Mouse (Mus musculus): ENCODE results near the gene Tmem240.
"Not testable (repeated sequence)": the region's sequence is repeated elsewhere in the genome, so short reads cannot be mapped to it uniquely, and the experiment has no call there.

Gene Tmem240

DNA sequence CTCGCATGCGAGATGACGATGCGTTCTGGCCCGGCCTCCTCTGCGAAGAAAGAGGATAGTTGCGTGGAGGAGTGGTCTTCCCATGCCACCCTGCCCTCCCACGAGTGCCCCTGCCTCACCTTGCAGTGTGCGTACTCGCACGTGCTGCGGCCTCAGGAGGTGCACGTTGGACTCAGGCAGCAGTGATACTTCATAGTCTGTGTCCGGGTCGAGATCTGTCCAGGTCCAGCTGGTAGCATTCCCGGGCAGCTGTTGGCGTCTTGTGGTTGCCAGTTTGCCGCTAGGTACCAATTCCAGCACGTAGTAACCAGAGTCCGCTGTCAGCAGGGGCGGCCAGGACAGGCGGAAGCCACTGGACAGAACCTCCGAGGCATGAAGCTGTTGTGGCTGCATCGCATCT, 36.0 kb downstream of the Tmem240 start:
- peak; percentile 11 for DNase-seq (ENCODE audit: inconsistent ontology term)

DNA sequence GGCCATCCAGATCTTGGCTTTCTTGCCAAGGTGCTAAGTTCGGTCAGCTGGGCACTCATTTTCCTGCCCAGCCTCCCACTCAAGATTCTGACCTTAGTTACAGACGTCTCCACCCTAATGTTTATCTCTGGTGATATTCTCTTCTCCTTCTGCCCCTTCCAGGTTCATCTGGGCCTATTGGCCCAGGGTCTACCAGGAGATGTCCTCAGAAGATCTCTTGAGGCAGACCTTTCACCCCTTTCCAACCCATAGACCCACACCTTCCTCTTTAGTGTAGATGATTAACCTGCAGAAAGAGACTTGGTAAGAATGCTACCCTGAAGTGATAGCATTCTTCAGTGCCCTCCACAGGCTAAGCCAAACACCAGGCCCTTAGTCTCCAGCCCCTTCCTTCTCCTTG, 37.1 kb downstream of the Tmem240 start:
- DNase-seq (ENCODE audit: inconsistent ontology term): no peak

DNA sequence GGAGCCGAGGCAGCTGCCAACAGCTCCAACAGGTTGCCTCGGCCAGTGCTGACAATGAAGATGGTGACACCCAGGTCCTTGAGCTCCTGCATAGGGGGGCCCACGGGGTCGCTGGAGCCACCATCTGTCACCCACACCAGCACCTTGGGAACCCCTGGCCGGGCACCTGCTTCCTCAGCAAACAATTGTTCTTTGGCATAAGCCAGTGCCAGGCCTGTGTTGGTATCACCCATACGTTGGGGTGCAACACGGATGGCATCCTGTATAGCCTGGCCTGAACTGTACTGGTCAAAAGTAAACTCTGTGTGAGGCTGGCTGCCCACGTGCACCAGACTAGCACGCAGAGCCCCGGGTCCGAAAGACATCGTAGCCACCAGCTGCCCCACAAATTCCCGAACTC, 38.2 kb downstream of the Tmem240 start:
- no peak for DNase-seq (ENCODE audit: inconsistent ontology term)

DNA sequence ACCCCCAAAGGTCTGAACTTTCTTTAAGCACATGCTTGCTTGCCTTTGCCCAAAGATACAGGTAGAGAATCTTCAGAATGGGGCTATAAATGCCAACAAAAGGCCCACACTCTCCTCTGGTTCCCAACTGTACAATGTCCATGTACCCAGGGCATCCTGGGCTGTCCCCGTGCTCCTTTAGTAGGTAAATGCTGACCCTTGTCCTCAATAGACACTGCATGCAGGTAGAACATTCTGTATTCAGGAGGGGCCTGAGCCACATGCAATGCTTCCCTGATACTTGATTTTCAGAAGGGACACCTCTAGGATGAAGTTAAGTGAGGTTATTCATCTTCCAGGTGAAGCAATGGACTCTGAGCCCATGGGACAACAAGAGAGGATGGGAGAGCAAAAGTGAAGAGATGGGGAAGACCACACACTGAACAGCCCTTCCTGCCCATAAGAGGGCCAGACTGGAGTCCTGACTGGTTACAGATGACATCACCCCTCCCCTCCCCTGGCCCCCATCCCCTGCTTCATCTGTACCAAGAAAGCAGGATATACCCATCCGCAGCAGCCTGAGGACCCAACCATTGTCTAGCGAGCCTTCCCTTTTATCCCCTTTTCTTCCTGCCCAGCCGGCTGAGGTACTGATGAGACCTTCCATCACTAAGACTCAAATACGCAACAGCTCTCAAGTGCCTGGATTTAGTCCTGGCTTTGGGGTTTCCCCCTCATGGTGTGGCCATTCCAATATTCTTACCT, 38.9 kb downstream of the Tmem240 start:
- DNase-seq (ENCODE audit: inconsistent ontology term): no peak

DNA sequence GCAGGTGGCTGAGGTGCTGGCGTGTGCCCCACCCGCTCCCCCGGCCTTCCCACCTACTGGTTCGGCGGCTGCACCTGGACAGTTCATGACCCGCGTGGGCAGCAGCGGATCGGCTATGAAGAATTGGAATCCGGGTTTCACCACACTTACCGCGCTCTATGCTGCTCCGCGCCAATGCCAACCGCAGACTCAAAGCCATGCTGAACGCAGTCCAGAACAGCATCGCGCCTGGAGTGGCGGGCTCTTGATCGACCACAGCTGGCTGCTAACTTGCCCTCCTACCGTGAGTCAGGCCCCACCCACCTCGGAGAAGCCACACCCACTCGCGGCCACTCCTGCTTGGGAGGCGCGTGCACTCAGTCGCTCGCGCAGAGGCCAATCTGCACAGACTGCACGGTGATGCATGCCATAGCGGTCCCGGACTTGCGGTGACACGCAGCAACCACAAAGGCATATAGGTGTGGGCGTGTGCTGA, 39.7 kb downstream of the Tmem240 start, which contains the start of gene Vwa1:
Vwa1 (minus strand) TSS at position 419 of the 475 bp plus-strand sequence.
- peak; percentile 93 for DNase-seq (ENCODE audit: inconsistent ontology term)

- peak; percentile 42 for DNase-seq (ENCODE audit: inconsistent ontology term)
Observed at GRCm38 (mm10) chr4:155774971-155775740, 40.6 kb downstream of the Tmem240 start.

- DNase-seq (ENCODE audit: inconsistent ontology term): peak; percentile 92
Observed at GRCm38 (mm10) chr4:155775855-155776254, 41.3 kb downstream of the Tmem240 start.

DNA sequence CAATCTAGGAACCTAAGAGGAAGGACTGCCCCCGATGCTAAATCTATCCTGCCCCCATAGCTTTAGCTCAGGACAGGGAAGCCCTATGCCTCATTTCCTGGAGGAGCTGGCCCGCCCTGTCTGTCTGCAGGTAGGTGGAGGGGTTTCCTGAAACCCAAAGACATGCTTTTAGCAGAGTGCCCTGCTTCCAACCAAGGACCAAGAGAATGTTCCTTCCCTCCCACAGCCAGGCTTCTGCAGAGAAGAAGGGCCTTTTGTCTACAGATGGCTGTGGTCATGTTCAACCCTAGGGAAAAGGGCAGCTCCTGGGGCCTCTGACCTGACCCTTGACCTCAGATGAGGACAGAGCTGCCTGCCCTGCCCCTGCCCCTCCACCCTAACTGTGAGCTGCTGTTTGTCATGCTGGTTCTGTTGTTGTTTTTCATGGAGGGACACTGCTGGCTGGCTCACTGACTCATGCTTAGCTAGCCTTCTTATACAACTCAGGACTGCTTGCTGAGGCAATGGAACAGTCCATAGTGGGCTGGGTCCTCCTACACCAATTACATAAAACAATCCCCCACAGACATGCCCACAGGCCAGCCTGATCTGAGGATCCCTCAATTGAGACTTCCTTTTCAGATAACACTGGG, 42.2 kb downstream of the Tmem240 start:
- no peak for DNase-seq (ENCODE audit: inconsistent ontology term)

GRCm38 (mm10) chr4:155777816-155778215, 43.2 kb downstream of the Tmem240 start:
- DNase-seq (ENCODE audit: inconsistent ontology term): no peak

DNA sequence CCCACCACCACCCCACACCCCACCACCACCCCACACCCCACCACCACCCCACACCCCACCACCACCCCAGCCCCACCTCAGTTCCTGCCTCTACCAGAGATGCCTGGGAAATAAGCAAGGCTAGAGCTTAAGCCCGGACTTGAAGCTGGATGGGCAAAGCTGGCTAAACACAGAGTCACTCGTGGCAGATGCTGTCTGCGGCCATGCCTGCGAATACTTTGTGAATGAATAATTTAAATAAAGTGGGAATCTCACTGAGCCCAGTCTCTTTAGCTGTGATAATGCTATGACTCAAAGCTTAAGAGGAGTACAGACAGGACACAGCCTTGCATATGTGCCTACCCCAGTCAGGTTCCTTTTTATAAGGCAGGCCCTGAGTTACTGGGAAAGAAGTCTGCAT, 44.9 kb downstream of the Tmem240 start:
- no peak for DNase-seq (ENCODE audit: inconsistent ontology term)

DNA sequence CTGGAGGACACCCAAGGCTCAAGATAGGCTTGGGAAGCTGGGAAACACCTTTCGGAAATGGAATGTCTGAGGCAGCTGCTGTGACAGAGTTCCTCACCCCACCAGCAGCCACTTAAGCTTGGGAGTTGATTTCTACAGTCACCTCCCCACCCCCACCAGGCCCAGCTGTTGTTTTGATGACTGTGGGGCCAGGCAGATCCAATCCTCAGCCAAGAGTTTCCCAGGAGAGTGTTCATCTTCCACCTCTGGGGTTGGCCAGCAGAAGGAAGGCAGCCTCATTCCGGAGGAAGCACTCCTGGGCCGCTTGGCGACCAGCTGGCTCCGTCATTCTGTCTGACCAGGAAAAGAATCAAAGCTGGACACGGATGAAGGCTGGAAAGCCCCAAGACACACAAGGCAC, 46.3 kb downstream of the Tmem240 start:
- DNase-seq (ENCODE audit: inconsistent ontology term): no peak

DNA sequence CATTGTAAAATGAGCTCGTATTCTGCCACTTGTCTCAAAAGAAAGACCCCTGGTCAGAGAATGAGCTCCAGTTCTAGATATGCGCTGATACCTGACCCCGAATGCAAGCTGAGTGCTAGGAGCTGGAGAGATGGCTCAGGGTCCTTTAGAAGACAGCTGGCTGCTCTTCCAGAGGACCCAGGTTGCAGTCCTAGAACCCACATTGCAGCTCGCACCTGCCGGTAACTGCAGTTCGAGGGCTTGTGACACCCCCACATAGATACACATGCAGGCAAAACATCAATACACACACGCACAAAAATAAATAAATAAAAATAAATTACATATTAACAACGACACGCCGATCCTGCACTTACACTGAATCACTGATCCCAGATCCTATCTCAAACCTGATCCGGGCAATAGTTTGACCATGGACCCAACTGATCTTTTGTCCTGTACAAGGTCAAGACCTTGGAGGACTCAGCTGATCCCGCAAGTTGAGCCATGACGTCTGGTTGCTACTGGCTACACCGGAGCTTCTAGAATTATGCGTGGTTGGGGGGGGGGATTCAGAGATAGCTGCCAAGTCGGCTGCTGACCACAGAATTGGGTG, 49.0 kb downstream of the Tmem240 start:
- no peak for DNase-seq (ENCODE audit: inconsistent ontology term)

- peak; percentile 86 for DNase-seq (ENCODE audit: inconsistent ontology term)
Observed at GRCm38 (mm10) chr4:155784081-155784701, 49.6 kb downstream of the Tmem240 start.

- DNase-seq (ENCODE audit: inconsistent ontology term): no peak
Observed at GRCm38 (mm10) chr4:155785246-155785645, 50.6 kb downstream of the Tmem240 start.

- DNase-seq (ENCODE audit: inconsistent ontology term): no peak
Observed at GRCm38 (mm10) chr4:155785819-155786218, 51.2 kb downstream of the Tmem240 start, which contains the start of gene Tmem88b. Gene Tmem88b (minus strand): TSS chr4:155785874.

- no peak for DNase-seq (ENCODE audit: inconsistent ontology term)
Observed at GRCm38 (mm10) chr4:155788300-155788699, 53.7 kb downstream of the Tmem240 start.

DNA sequence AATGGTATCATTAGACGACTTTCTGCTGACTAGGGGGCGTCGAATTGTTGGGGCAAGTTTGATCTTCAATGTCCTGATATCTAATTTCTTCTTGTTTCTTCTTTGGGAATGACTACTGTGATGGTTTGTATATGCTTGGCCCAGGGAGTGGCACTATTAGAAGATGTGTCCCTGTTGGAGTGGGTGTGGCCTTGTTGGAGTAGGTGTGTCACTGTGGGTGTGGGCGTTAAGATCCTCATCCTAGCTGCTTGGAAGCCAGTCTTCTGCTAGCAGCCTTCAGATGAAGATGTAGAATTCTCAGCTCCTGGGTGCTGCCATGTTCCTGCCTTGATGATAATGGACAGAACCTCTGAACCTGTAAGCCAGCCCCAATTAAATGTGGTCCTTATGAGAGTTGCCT, 54.2 kb downstream of the Tmem240 start:
- not testable (repeated sequence) for DNase-seq (ENCODE audit: inconsistent ontology term)

GRCm38 (mm10) chr4:155790021-155790489, 55.5 kb downstream of the Tmem240 start, which contains the start of gene Ankrd65:
Gene Ankrd65 (plus strand): TSS chr4:155790439.
- DNase-seq (ENCODE audit: inconsistent ontology term): no peak
